Mouse (Mus musculus) C2C12 (cell line): ENCODE measurements around the gene Pdxk.

Source experiments
- CTCF ChIP-seq: IDR thresholded peaks from one replicate; pipeline ENCODE4 v1.5.1; 2011; ENCODE audit not compliant: control insufficient read depth, insufficient read depth, insufficient read length
- FOSL1 ChIP-seq: IDR thresholded peaks from one replicate; pipeline ENCODE4 v1.8.0; 2011; ENCODE audit warnings: mild to moderate bottlenecking, low read length; ENCODE audit not compliant: poor library complexity, insufficient read depth, severe bottlenecking
- MAX ChIP-seq: IDR thresholded peaks from one replicate; pipeline ENCODE4 v1.6.1; 2011; ENCODE audit warnings: mild to moderate bottlenecking, control low read depth
- MYOD1 ChIP-seq: IDR thresholded peaks from one replicate; pipeline ENCODE4 v1.6.1; 2011; ENCODE audit warnings: low read depth; ENCODE audit not compliant: control insufficient read depth, insufficient read length
- MYOG ChIP-seq: IDR thresholded peaks from one replicate; pipeline ENCODE4 v1.6.1; 2011; ENCODE audit not compliant: control insufficient read depth, insufficient read length; ENCODE audit errors: extremely low read depth
- USF1 ChIP-seq: IDR thresholded peaks from one replicate; pipeline ENCODE4 v1.6.1; 2011; ENCODE audit warnings: low read depth, mild to moderate bottlenecking, control low read depth, moderate library complexity

DNA sequence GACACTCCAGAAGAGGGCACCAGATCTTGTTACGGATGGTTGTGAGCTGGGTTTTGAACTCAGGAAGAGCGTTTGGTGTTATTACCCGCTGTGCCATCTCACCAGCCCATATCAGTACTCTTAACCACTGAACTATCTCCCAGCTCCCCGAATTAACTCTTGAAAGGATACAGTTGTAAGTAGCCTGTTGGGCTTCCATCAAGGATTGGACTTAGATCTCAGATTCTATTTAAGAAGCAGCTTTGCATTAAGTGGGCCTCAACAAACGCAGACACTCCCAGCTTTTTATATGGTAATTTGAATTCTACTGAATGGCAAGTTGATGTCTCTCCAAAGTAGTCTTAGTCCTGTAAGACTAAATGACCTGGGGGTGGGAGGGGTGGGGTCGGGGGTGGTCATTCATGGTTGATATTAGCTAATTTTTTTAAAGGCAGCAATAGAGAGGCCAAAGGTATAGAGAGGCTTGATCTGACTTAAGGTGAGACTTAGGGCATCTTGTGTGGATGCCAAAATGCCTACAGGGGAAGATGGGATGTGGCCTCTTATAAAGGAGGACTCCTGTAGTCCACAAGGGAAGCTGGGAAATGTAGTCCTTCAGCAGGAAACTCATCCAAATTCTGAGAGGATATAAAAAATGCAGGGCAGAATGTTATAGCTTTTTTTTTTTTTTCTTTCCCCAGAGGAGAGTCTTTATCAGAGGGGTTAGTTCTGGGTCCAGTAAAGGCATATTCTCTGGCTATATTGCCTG lies 38.4 kb upstream of the Pdxk start:
- TF ChIP-seq MAX (no peak), CTCF (no peak), MYOG (no peak), USF1 (no peak), FOSL1 (no peak), MYOD1 (no peak)
